Mouse (Mus musculus): ENCODE measurements around the gene Nyap1.

- TF ChIP-seq CTCF (IDR thresholded peaks at IDR 0.05; ENCODE audit: low read depth) (no peak), EP300 (IDR thresholded peaks at IDR 0.05; ENCODE audit: low read depth) (no peak)
These were observed 901 bp downstream of the Nyap1 start for GRCm38 (mm10) chr5:137740506-137740905.

Measured in liver, embryonic 14.5 days (tissue).